Mouse (Mus musculus) mature B cell (primary cell): ENCODE results near the gene Arhgef40.
"Not testable (repeated sequence)": the region's sequence is repeated elsewhere in the genome, so short reads cannot be mapped to it uniquely, and the experiment has no call there.

Source experiments
- in situ Hi-C: fragments of 300-500 bp; cut with MboI; formaldehyde crosslinking; loops from 2 replicates; pipeline ENCODE4 v1.14.3; 2019

The Arhgef40 gene

GRCm38 (mm10) chr14:52019051-52019589, 34.6 kb downstream of the Arhgef40 start:
- in situ Hi-C loops: no loop called here

GRCm38 (mm10) chr14:52019590-52020340, 35.2 kb downstream of the Arhgef40 start:
- in situ Hi-C loops: loop anchor here (5.0 kb wide), 1 partner anchor 122 kb away; no protein-coding TSS in a partner anchor

- in situ Hi-C loops: loop anchor here (5.0 kb wide), 1 partner anchor 123 kb away; no protein-coding TSS in a partner anchor
Measured at GRCm38 (mm10) chr14:52020486-52021137, 36.1 kb downstream of the Arhgef40 start, which contains the start of gene Zfp219. Zfp219 (minus strand) TSS chr14:52020733.

GRCm38 (mm10) chr14:52021138-52021529, 36.6 kb downstream of the Arhgef40 start:
- in situ Hi-C loops: loop anchor here (5.0 kb wide), 1 partner anchor 124 kb away; no protein-coding TSS in a partner anchor

- in situ Hi-C loops: loop anchor here (5.0 kb wide), 1 partner anchor 124 kb away; no protein-coding TSS in a partner anchor
Measured at GRCm38 (mm10) chr14:52021568-52022212, 37.2 kb downstream of the Arhgef40 start.

GRCm38 (mm10) chr14:52022244-52022708, 37.8 kb downstream of the Arhgef40 start:
- in situ Hi-C loops: loop anchor here (5.0 kb wide), 1 partner anchor 125 kb away; no protein-coding TSS in a partner anchor

GRCm38 (mm10) chr14:52022709-52023459, 38.4 kb downstream of the Arhgef40 start:
- in situ Hi-C loops: loop anchor here (5.0 kb wide), 1 partner anchor 126 kb away; no protein-coding TSS in a partner anchor

GRCm38 (mm10) chr14:52024133-52024532, 39.6 kb downstream of the Arhgef40 start:
- in situ Hi-C loops: loop anchor here (5.0 kb wide), 1 partner anchor 127 kb away; no protein-coding TSS in a partner anchor

- in situ Hi-C loops: no loop called here
Measured at GRCm38 (mm10) chr14:52026342-52026741, 41.8 kb downstream of the Arhgef40 start.

- in situ Hi-C loops: no loop called here
Measured at GRCm38 (mm10) chr14:52035926-52036325, 51.4 kb downstream of the Arhgef40 start.

- in situ Hi-C loops: no loop called here
Measured at GRCm38 (mm10) chr14:52039332-52039731, 54.8 kb downstream of the Arhgef40 start.

GRCm38 (mm10) chr14:52042359-52042758, 57.8 kb downstream of the Arhgef40 start, which contains the start of gene Olfr221:
Olfr221 (minus strand) TSS chr14:52042459.
- in situ Hi-C loops: not testable (repeated sequence)

GRCm38 (mm10) chr14:52043446-52043845, 58.9 kb downstream of the Arhgef40 start:
- in situ Hi-C loops: no loop called here

- in situ Hi-C loops: no loop called here
Measured at GRCm38 (mm10) chr14:52044901-52045678, 60.6 kb downstream of the Arhgef40 start.

GRCm38 (mm10) chr14:52045966-52046565, 61.5 kb downstream of the Arhgef40 start:
- in situ Hi-C loops: no loop called here

- in situ Hi-C loops: not testable (repeated sequence)
Measured at GRCm38 (mm10) chr14:52052720-52053119, 68.2 kb downstream of the Arhgef40 start.
